Mouse (Mus musculus) heart, adult 2 months (tissue): ENCODE measurements at regions not wholly inside any gene's neighbourhood (a gene's known extent, or its start where the extent isn't known, plus 50 kb on each side); places are given as distances from the start of the nearest gene placed in this dataset.

Experiments
- DNase-seq, 2 experiments: peaks; one replicate each; pipeline ENCODE4 v3.0.0; 2021
- H3K27ac ChIP-seq: fragments of 200-600 bp; 2 replicates; pipeline ENCODE4 v1.8.1; 2022
- H3K27me3 ChIP-seq: fragments of 200-500 bp; 2 replicates; pipeline ENCODE4 v1.6.1; 2012; ENCODE audit warnings: mild to moderate bottlenecking, low read length, inconsistent platforms, mixed read lengths; ENCODE audit not compliant: control insufficient read depth, insufficient read depth
- H3K36me3 ChIP-seq: fragments of 200-500 bp; 2 replicates; pipeline ENCODE4 v1.6.1; 2012; ENCODE audit warnings: low read length, inconsistent platforms; ENCODE audit not compliant: control insufficient read depth, insufficient read depth
- H3K4me1 ChIP-seq: fragments of 200-500 bp; 2 replicates; pipeline ENCODE4 v1.6.1; 2011; ENCODE audit warnings: low read length; ENCODE audit not compliant: control insufficient read depth, insufficient read depth
- H3K4me3 ChIP-seq: fragments of 200-600 bp; 2 replicates; pipeline ENCODE4 v1.8.1; 2022
- H3K79me2 ChIP-seq: fragments of 200-500 bp; replicated peaks from 2 replicates; pipeline ENCODE4 v1.6.1; 2012; ENCODE audit warnings: mild to moderate bottlenecking, inconsistent platforms, low read length, moderate library complexity, mixed read lengths; ENCODE audit not compliant: control insufficient read depth, insufficient read depth
- H3K9ac ChIP-seq: fragments of 200-500 bp; 2 replicates; pipeline ENCODE4 v1.6.1; 2012; ENCODE audit warnings: low read depth, mild to moderate bottlenecking, control low read depth, inconsistent platforms, low read length, mixed read lengths
- CTCF ChIP-seq: fragments of 200-600 bp; IDR thresholded peaks from 2 replicates; pipeline ENCODE4 v1.8.1; 2022; ENCODE audit warnings: antibody characterized with exemption, mild to moderate bottlenecking, moderate library complexity
- EP300 ChIP-seq: fragments of 200-500 bp; IDR thresholded peaks from 2 replicates; pipeline ENCODE4 v1.6.1; 2011; ENCODE audit warnings: low read depth, low read length, control low read depth; ENCODE audit not compliant: insufficient read depth
- POLR2A ChIP-seq: fragments of 200-500 bp; IDR thresholded peaks from 2 replicates; pipeline ENCODE4 v1.6.1; 2011; ENCODE audit warnings: mild to moderate bottlenecking, low read depth, low read length, control low read depth; ENCODE audit not compliant: insufficient read depth
- WGBS: fragments of 180-500 bp; shearing (Covaris S2); methylation state at CpG from one replicate; pipeline ENCODE4 v1.1.7; 2018; 5-methylcytosine and 5-hydroxymethylcytosine counted together
- intact Hi-C: fragments of 180-260 bp; cut with DNase I; formaldehyde crosslinking; loops from one replicate; pipeline ENCODE4 v1.15.1; 2025

DNA sequence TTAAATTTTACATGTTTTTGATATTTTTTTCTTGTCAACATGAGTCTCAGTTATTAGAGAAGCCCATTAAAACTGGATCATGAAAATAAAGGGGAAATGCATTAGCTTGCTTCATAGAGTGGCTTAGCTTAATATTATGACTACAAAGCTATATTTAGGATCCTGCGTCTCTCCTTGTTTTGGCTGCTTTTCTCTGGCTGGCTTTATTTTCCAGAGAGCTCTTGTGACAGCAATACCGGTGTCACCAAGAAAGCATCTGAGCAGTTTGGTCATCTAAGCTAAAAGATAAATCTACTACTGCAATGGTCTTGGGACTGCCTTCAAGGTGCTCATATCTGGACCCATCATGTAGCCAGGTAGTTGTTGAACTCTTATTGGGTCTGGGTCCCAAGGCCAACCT is 293.5 kb upstream of the Gm12728 start:
- intact Hi-C loops, result no loop called here
- peak in 1 of 2 experiments; percentile 13 for DNase-seq

DNA sequence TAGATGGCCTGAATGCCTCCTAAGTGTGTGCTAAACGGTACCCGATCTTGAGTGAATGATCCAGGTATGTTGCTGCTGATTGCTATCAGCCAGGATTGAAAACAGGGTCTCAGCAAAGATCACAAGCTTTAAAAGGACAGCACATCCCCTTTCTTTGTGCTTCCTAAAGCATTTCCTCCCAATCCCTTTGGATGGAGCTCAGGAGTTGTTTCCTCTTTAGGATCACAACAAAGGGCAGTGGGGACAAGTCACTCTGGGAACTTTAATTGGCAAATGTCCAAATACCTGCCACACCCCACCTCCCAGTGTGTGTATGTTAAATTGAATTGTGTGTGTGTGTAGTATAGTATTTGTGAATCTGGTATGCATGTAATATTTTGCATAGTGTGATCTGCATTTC is 283.5 kb upstream of the Gm12728 start:
- intact Hi-C loops, result loop anchor here (2.0 to 5.0 kb wide), 4 partner anchors 109 to 347 kb away; no protein-coding TSS in a partner anchor
- no peak for TF ChIP-seq EP300
- 0 out of 2 replicates have a peak, but pooled peaks have one; percentile 16 for TF ChIP-seq CTCF
- no peak for TF ChIP-seq POLR2A
- 31% methylated on average over 2 of the region's 2 CpGs for WGBS
- Histone ChIP-seq H3K36me3 (peaks cover 2% of the 10 kb centered on the region; the same call in 1 of the 2 replicates), H3K27me3 (no peaks in the 10 kb centered on the region), H3K79me2 (no peaks in the 10 kb centered on the region), H3K4me1 (peaks cover 9% of the 10 kb centered on the region), H3K9ac (no peak overlapping the region), H3K4me3 (no peak overlapping the region), H3K27ac (peak overlapping the region; percentile 34; the same call in 1 of the 2 replicates)
- DNase-seq, result peak in 1 of 2 experiments; percentile 15

More for the DNA sequence above, 293.5 kb upstream of the Gm12728 start:
- Histone ChIP-seq H3K27ac (peak overlapping the region; percentile 60), H3K4me3 (no peak overlapping the region), H3K36me3 (no peaks in the 10 kb centered on the region), H3K27me3 (no peaks in the 10 kb centered on the region), H3K9ac (no peak overlapping the region), H3K4me1 (peaks cover 1% of the 10 kb centered on the region; the same call in 1 of the 2 replicates), H3K79me2 (no peaks in the 10 kb centered on the region)
- 49% methylated on average over 2 of the region's 2 CpGs for WGBS
- TF ChIP-seq POLR2A (no peak), EP300 (no peak), CTCF (no peak)

DNA sequence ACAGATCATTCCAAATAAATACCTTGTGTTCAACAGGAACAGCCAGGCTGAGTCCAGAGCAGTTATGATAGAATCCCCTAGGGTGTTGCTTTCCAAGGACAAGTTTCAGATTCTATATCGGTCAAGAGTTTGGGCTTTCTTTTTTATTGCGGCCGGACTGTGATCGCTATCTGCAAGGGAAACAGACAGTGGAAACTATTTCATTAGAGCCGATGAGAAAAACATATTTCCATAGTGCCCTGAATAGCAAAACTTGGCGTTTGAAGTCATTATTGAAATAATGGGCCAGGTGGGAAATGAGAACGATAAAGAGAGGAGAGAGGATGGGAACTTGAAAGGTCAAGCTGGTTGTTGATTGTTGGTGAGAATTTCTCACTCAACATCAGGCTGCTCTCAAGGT is 282.4 kb upstream of the Gm12728 start:
- H3K4me1 ChIP-seq, result peaks cover 9% of the 10 kb centered on the region
- no peak overlapping the region for H3K4me3 ChIP-seq
- peak overlapping the region; percentile 78 for H3K27ac ChIP-seq
- peaks cover 2% of the 10 kb centered on the region; the same call in 1 of the 2 replicates for H3K36me3 ChIP-seq
- peak; percentile 47; the same call in 1 of the 2 replicates for TF ChIP-seq EP300
- TF ChIP-seq CTCF, result no peak
- TF ChIP-seq POLR2A, result peak; percentile 58; the same call in 1 of the 2 replicates
- intact Hi-C loops, result loop anchor here (1.0 to 5.0 kb wide), 8 partner anchors 43 to 348 kb away; no protein-coding TSS in a partner anchor
- WGBS, result 42% methylated on average over 7 of the region's 7 CpGs
- peak in 1 of 2 experiments; percentile 31 for DNase-seq
- H3K79me2 ChIP-seq, result no peaks in the 10 kb centered on the region
- H3K9ac ChIP-seq, result no peak overlapping the region
- no peaks in the 10 kb centered on the region for H3K27me3 ChIP-seq

DNA sequence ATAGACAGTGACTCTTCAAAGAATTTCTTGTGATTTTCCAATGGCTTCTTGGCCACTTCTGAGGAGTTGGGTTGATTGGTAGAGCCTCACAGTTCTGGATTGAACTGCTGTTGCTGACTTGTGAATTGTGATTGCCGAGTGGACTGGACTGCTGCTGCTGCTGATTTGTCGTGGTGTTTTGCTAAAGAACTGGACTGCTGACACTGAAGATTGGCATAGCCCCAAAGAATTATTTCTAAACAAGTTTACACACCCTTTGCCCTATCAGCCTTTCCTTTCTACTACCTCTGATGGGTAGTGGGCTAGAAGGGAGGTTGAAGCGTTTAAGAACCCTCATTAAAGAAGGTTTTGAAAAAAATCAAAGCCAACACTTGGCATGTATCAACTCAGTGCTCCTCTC is 280.6 kb upstream of the Gm12728 start:
- intact Hi-C loops, result loop anchor here (5.0 kb wide), 2 partner anchors 182 to 292 kb away; no protein-coding TSS in a partner anchor
- DNase-seq, result no peak
- Histone ChIP-seq H3K27ac (no peak overlapping the region), H3K4me3 (no peak overlapping the region), H3K4me1 (peaks cover 9% of the 10 kb centered on the region), H3K36me3 (peaks cover 2% of the 10 kb centered on the region; the same call in 1 of the 2 replicates), H3K9ac (no peak overlapping the region), H3K79me2 (no peaks in the 10 kb centered on the region), H3K27me3 (no peaks in the 10 kb centered on the region)
- WGBS, result 72% methylated on average over 3 of the region's 3 CpGs
- TF ChIP-seq CTCF (no peak), EP300 (no peak), POLR2A (no peak)

DNA sequence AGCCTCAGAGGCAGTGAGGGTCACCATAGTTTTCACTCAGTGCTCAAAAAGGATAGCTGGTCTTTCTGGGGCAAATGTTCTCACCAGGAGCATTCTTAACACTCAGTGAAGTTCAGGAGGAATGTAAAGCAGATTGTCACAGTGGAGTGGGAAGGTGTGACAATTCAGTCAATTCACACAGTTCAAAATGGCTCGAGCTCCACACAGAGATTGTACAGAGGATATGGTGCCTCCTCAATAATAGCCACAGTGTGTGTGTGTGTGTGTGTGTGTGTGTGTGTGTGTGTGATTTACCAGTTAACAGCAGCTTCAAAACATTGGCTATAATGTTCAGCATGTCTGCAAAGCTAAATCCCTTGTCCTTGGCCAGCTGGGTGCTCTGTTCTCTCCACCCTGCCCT is 279.3 kb upstream of the Gm12728 start:
- WGBS, result 77% methylated on average over 1 of the region's 1 CpGs
- H3K4me1 ChIP-seq, result peaks cover 9% of the 10 kb centered on the region
- intact Hi-C loops, result no loop called here
- DNase-seq, result no peak
- no peaks in the 10 kb centered on the region for H3K27me3 ChIP-seq
- TF ChIP-seq CTCF (no peak), EP300 (no peak), POLR2A (no peak)
- no peak overlapping the region for H3K4me3 ChIP-seq
- H3K36me3 ChIP-seq, result peaks cover 2% of the 10 kb centered on the region; the same call in 1 of the 2 replicates
- no peak overlapping the region for H3K27ac ChIP-seq
- no peaks in the 10 kb centered on the region for H3K79me2 ChIP-seq
- no peak overlapping the region for H3K9ac ChIP-seq

DNA sequence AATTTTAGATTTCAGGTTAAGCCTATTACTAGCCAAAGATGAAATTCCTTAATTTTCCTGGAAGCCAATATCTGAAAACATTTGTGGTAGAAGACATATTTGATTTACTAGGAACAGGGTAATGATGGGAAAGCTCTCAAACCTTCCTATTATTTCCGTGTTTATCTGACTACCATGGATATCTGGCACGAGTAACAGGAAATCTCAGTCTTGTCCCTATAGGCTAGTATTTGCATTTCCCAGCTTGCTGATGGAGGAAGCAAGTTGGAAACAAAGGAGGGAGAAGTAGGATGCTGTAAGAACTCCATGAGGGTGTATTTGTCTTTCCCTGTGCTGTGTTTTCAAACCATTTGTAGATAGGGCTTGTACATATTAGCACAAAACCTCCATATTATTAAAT is 264.5 kb upstream of the Gm12728 start:
- H3K4me3 ChIP-seq, result no peak overlapping the region
- no peak overlapping the region for H3K9ac ChIP-seq
- no peaks in the 10 kb centered on the region for H3K27me3 ChIP-seq
- intact Hi-C loops, result no loop called here
- no peaks in the 10 kb centered on the region for H3K79me2 ChIP-seq
- no peak overlapping the region for H3K27ac ChIP-seq
- 33% methylated on average over 2 of the region's 2 CpGs for WGBS
- H3K36me3 ChIP-seq, result no peaks in the 10 kb centered on the region
- TF ChIP-seq CTCF, result no peak
- no peak for TF ChIP-seq POLR2A
- H3K4me1 ChIP-seq, result no peaks in the 10 kb centered on the region
- no peak for DNase-seq
